Mouse (Mus musculus): ENCODE measurements around the gene Ifna16. TPM values are rescaled to one million over a fixed set of nuclear protein-coding genes. Genes with fewer than 3 reads are reported as not detected.
A peak's percentile ranks its signal among the peaks of the same experiment; 100 is the strongest.

The Ifna16 gene
- polyA plus RNA-seq, 1 experiment from 2014 or later: not detected

DNA sequence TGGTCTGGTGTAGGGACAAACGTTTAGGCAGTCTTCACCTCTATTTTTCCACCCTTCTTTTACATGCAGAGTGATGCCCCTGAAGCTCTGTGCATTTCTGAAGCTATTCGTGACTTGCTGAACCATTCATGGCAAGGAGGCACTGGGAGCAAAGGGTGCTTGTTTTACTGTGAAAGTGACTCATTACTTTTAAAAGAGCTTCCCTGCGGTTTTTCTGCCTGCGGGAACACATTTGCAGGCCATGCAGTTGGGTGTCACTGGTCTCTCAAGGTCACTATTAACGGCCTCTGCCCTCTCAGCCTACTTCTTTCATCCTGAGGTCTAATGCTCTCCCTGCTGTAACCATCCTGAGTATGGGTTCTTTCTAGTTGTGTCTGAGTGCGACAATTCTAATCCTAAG lies 20.4 kb upstream of the Ifna16 start:
- Histone ChIP-seq H3K9ac (no peak overlapping the region), H3K4me3 (no peak overlapping the region), H3K9me3 (replicated peaks) (no peaks in the 10 kb centered on the region), H3K27ac (ENCODE audit: poor library complexity, severe bottlenecking) (no peak overlapping the region), H3K4me2 (no peak overlapping the region), H3K36me3 (no peaks in the 10 kb centered on the region), H3K27me3 (replicated peaks) (0 out of 2 replicates have a peak, but pooled peaks cover 4% of the 10 kb centered on the region), H3K4me1 (replicated peaks) (no peaks in the 10 kb centered on the region)
- 58% methylated on average over 6 of the region's 6 CpGs for WGBS
- ATAC-seq (ENCODE audit: insufficient number of reproducible peaks, low FRiP score): no peak

DNA sequence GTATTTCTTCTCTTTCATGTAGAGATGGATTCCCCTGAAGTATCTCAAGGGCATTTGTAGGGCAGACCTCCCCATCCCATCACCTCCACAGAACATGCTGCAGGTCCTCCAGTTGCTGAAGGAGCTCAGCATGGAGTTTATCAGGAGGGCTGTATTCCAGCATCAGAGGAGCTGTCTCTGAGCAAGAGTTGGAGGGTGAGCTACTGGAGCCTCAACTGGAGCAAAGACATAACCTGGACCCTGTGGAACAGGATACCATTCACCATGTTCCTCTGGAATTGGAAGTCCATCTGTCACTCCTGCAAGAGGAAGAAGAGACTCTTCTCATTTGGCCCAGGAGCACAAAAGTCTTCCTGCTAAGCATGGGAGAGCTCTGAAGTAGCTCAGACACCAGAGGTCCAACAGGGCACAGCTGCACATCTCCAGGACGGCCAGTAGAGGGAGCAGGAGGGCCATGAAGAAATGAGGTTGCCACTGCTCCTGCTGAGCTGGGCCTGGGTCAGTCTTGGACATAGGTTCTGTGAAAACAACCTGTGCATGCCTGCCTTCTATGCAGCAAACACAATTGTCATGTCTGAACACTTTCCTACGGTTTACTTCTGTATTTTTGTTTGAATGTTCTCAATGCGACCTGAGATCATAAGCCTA lies 19.6 kb upstream of the Ifna16 start:
- H3K4me3 ChIP-seq: no peak overlapping the region
- no peak overlapping the region for H3K27ac ChIP-seq (ENCODE audit: poor library complexity, severe bottlenecking)
- no peaks in the 10 kb centered on the region for H3K36me3 ChIP-seq
- no peaks in the 10 kb centered on the region for H3K4me1 ChIP-seq (replicated peaks)
- no peaks in the 10 kb centered on the region for H3K9me3 ChIP-seq (replicated peaks)
- WGBS: 22% methylated on average over 3 of the region's 3 CpGs
- H3K4me2 ChIP-seq: no peak overlapping the region
- peak; percentile 57 for ATAC-seq (ENCODE audit: insufficient number of reproducible peaks, low FRiP score)
- H3K27me3 ChIP-seq (replicated peaks): 0 out of 2 replicates have a peak, but pooled peaks cover 4% of the 10 kb centered on the region
- H3K9ac ChIP-seq: no peak overlapping the region

DNA sequence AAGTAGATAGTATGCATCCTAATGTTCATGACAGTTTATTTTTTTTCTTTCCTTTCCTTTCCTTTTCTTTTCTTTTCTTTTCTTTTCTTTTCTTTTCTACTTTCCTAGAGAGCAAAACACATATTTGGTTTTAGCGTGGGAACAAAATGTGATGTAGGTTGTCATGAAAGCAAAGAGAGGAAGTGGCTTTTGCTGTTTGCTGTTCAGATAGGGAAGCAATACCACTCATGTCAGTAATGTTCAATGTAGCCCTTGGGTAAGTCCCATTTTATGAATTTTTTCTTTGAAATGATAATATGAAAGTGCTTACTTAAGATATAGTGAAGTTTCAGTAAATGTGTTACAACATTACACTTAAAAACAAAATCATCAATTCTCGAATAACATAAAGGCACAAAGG lies 16.7 kb upstream of the Ifna16 start:
- no peak overlapping the region for H3K27ac ChIP-seq (ENCODE audit: poor library complexity, severe bottlenecking)
- H3K4me1 ChIP-seq (replicated peaks): no peaks in the 10 kb centered on the region
- 0 out of 2 replicates have a peak, but pooled peaks cover 4% of the 10 kb centered on the region for H3K27me3 ChIP-seq (replicated peaks)
- 75% methylated on average over 2 of the region's 2 CpGs for WGBS
- no peak for ATAC-seq (ENCODE audit: insufficient number of reproducible peaks, low FRiP score)
- no peak overlapping the region for H3K9ac ChIP-seq
- H3K36me3 ChIP-seq: no peaks in the 10 kb centered on the region
- H3K4me3 ChIP-seq: no peak overlapping the region
- H3K4me2 ChIP-seq: no peak overlapping the region
- no peaks in the 10 kb centered on the region for H3K9me3 ChIP-seq (replicated peaks)

DNA sequence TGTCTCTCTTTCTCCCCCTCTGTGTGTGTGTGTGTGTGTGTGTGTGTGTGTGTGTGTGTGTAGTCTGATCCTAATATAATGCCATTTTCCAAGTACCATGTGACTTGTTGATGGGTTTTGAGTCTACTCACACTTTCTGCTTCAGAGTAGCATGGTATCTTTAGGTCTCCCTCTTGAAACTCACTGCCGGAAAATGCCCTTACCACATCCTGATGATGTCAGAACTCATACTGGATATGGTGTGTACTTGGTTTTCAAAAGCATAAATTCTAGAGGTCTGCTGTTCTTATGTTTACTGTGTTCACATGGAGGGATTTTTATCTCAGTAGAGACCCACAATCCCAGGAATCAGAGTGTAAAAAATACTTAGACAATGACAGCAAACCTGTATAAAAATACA lies 15.8 kb upstream of the Ifna16 start:
- Histone ChIP-seq H3K9ac (no peak overlapping the region), H3K4me2 (no peak overlapping the region), H3K36me3 (no peaks in the 10 kb centered on the region), H3K27me3 (replicated peaks) (0 out of 2 replicates have a peak, but pooled peaks cover 4% of the 10 kb centered on the region), H3K4me1 (replicated peaks) (no peaks in the 10 kb centered on the region), H3K4me3 (no peak overlapping the region), H3K27ac (ENCODE audit: poor library complexity, severe bottlenecking) (no peak overlapping the region), H3K9me3 (replicated peaks) (no peaks in the 10 kb centered on the region)
- ATAC-seq (ENCODE audit: insufficient number of reproducible peaks, low FRiP score): no peak
- 57% methylated on average over 1 of the region's 1 CpGs for whole genome bisulfite sequencing

DNA sequence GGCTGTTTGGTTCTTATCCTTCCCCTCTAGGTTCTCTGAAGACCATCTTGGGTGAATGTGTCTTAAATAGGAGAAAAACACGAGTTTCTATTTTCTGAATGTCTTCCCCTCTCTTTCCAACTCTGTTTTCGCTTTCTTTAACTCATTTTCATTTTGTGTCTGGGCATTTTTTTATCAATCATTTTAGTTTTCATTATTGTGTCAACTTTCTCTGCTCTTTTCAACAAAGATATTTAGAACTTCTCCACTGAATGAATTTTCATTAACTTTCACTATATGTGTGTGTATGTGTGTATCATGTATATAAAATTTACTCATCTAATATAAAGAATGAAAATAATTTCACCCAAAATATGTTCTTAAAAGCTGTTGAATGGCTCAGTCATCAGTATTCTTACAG lies 14.5 kb upstream of the Ifna16 start, which contains the start of gene Ifnab:
TSS of gene Ifnab (minus strand) at position 101 of the 400 bp plus-strand sequence.
- 53% methylated on average over 2 of the region's 2 CpGs for WGBS
- no peaks in the 10 kb centered on the region for H3K9me3 ChIP-seq (replicated peaks)
- no peak within 1 kb of the TSS for H3K27ac ChIP-seq (ENCODE audit: poor library complexity, severe bottlenecking)
- H3K36me3 ChIP-seq: no peaks in the 10 kb centered on the region
- no peaks in the 10 kb centered on the region for H3K27me3 ChIP-seq (replicated peaks)
- no peaks in the 10 kb centered on the region for H3K4me1 ChIP-seq (replicated peaks)
- no peak within 1 kb of the TSS for H3K4me3 ChIP-seq
- no peak within 1 kb of the TSS for H3K4me2 ChIP-seq
- H3K9ac ChIP-seq: no peak within 1 kb of the TSS
- ATAC-seq (ENCODE audit: insufficient number of reproducible peaks, low FRiP score): no peak

DNA sequence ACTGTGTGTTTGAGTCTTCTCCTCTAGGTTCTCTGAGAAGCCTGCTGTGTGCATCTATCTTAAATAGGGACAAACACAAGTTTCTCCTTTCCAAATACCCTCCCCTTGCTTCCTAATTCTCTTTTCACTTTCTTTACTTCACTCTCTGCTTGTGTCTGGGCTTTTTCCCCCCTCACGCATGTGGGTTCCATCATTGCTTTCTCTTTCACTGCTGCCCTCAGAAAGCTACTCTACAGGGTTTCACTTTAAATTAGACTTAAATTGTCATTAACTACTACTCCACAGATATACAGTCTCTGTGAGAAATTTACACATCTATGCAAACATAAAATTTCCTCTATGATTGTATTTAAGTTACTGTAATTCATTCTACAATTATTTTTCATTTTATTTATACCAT lies 7.1 kb upstream of the Ifna16 start, which contains the start of gene Ifna2:
TSS of gene Ifna2 (minus strand) at position 101 of the 400 bp plus-strand sequence.
- Histone ChIP-seq H3K27me3 (replicated peaks) (no peaks in the 10 kb centered on the region), H3K4me2 (no peak within 1 kb of the TSS), H3K36me3 (no peaks in the 10 kb centered on the region), H3K9ac (no peak within 1 kb of the TSS), H3K9me3 (replicated peaks) (no peaks in the 10 kb centered on the region), H3K4me1 (replicated peaks) (no peaks in the 10 kb centered on the region), H3K27ac (ENCODE audit: poor library complexity, severe bottlenecking) (no peak within 1 kb of the TSS), H3K4me3 (no peak within 1 kb of the TSS)
- WGBS: 84% methylated on average over 1 of the region's 1 CpGs
- ATAC-seq (ENCODE audit: insufficient number of reproducible peaks, low FRiP score): no peak

DNA sequence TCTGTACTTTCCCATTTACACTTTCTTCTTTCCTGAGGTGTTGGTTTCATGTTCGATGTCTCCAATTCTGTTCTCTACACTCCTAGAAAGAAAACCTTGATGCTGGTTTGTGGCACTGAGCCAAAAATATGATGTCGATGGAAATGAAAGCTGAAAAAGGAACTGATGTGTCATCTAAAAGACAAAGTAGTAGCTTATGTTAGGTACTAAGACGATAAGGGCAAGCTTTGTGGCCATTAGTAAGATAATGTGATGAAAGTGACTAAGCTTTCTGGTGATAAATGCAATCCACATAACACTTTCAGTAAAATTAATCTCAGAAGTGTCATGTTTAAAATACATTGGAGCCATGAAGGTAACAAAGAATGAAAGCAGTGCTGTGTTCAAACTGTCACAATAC lies 4.6 kb upstream of the Ifna16 start:
- ATAC-seq (ENCODE audit: insufficient number of reproducible peaks, low FRiP score): no peak
- no peaks in the 10 kb centered on the region for H3K9me3 ChIP-seq (replicated peaks)
- H3K4me2 ChIP-seq: no peak overlapping the region
- WGBS: 53% methylated on average over 3 of the region's 3 CpGs
- H3K4me3 ChIP-seq: no peak overlapping the region
- no peaks in the 10 kb centered on the region for H3K27me3 ChIP-seq (replicated peaks)
- H3K4me1 ChIP-seq (replicated peaks): no peaks in the 10 kb centered on the region
- no peak overlapping the region for H3K27ac ChIP-seq (ENCODE audit: poor library complexity, severe bottlenecking)
- H3K36me3 ChIP-seq: no peaks in the 10 kb centered on the region
- H3K9ac ChIP-seq: no peak overlapping the region

DNA sequence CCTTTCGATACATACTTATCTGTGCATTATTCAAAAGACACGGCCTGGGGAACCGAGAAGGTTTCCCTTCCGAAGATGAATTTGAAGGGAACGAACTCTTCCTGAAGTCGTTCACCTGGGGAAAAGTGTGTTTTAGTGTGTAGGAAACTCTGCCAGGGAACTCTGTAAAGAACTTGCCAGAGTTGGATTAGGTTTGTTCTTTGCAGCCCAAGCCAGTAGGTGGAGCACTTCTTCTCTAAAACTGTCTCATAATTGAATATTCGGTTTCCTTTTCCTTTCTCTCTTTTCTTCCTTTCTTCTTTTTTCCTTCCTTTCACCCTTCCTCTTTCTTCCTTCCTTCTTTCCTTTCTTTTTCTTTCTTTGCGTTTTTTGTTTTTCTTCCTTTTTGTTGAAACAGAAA lies 3.6 kb upstream of the Ifna16 start:
- Histone ChIP-seq H3K4me2 (no peak overlapping the region), H3K9me3 (replicated peaks) (no peaks in the 10 kb centered on the region), H3K4me1 (replicated peaks) (no peaks in the 10 kb centered on the region), H3K9ac (no peak overlapping the region), H3K36me3 (no peaks in the 10 kb centered on the region), H3K27me3 (replicated peaks) (no peaks in the 10 kb centered on the region), H3K27ac (ENCODE audit: poor library complexity, severe bottlenecking) (no peak overlapping the region), H3K4me3 (no peak overlapping the region)
- WGBS: 39% methylated on average over 8 of the region's 8 CpGs
- no peak for ATAC-seq (ENCODE audit: insufficient number of reproducible peaks, low FRiP score)

DNA sequence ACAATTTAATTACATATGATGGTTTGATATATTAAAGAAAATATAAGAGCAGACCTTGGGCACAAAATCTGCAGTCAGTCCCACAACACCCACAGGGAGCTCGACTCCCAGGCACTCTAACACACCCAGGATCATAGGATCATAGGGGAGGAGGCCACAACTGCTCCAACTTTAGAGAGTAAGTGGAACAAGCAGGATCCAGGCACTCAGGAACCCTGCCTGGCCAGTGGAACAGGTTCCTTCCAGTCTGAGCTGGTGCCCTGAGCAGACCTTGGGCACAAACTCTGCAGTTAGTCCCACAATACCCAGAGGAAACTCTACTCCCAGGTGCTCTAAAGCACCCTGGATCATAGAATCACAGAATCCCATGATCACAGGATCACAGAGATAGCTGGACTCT lies 21.3 kb downstream of the Ifna16 start:
- no peaks in the 10 kb centered on the region for H3K4me1 ChIP-seq (replicated peaks)
- H3K27ac ChIP-seq (ENCODE audit: poor library complexity, severe bottlenecking): no peak overlapping the region
- H3K9me3 ChIP-seq (replicated peaks): 0 out of 2 replicates have a peak, but pooled peaks cover 3% of the 10 kb centered on the region
- no peak overlapping the region for H3K9ac ChIP-seq
- no peaks in the 10 kb centered on the region for H3K27me3 ChIP-seq (replicated peaks)
- WGBS: 48% methylated on average over 1 of the region's 1 CpGs
- no peaks in the 10 kb centered on the region for H3K36me3 ChIP-seq
- no peak overlapping the region for H3K4me3 ChIP-seq
- ATAC-seq (ENCODE audit: insufficient number of reproducible peaks, low FRiP score): no peak
- H3K4me2 ChIP-seq: no peak overlapping the region

DNA sequence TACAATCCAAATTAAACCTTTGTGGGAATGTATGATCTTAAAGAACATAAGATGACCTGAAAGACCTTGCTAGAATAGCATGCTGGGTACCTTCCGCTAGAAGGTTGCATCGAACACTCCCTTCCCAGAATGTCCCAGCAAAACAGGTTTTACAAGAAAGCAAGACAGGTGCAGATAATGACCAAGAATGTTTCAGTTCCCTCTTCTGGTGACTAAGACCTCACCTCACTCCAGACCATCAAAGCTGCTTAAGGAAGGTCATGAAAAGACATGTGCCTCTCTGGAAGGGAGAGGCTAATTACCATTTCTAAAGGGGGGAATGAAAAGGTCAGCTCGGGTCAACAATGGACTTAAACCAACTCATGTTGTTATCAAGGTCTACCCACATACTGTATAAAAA lies 23.1 kb downstream of the Ifna16 start:
- no peaks in the 10 kb centered on the region for H3K27me3 ChIP-seq (replicated peaks)
- 0 out of 2 replicates have a peak, but pooled peaks cover 3% of the 10 kb centered on the region for H3K9me3 ChIP-seq (replicated peaks)
- no peaks in the 10 kb centered on the region for H3K36me3 ChIP-seq
- H3K4me2 ChIP-seq: no peak overlapping the region
- ATAC-seq (ENCODE audit: insufficient number of reproducible peaks, low FRiP score): no peak
- H3K4me3 ChIP-seq: no peak overlapping the region
- H3K27ac ChIP-seq (ENCODE audit: poor library complexity, severe bottlenecking): no peak overlapping the region
- no peak overlapping the region for H3K9ac ChIP-seq
- no peaks in the 10 kb centered on the region for H3K4me1 ChIP-seq (replicated peaks)
- WGBS: 83% methylated on average over 3 of the region's 3 CpGs

DNA sequence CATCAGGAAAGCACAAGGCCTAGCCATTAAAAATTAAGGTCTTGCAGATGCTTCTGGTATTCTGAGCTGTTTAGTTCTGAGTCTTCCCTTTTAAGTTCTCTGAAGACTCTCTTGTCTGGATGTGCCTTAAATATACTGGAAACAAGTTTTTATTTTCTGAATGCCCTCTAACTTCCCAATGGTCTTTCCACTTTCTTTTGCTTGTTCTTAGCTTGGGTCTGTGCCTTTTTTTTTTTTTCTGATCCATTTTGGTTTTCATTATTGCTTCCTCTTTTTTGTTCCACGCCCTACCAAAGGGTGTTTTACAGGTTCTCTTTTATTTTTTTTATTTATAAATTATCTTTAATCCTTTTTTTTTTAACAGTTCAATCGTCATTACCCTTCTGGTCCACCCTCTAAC lies 32.4 kb downstream of the Ifna16 start, which contains the start of gene Ifna13:
TSS of gene Ifna13 (minus strand) at position 101 of the 400 bp plus-strand sequence.
- Histone ChIP-seq H3K4me1 (replicated peaks) (no peaks in the 10 kb centered on the region), H3K9ac (no peak within 1 kb of the TSS), H3K27me3 (replicated peaks) (no peaks in the 10 kb centered on the region), H3K9me3 (replicated peaks) (no peaks in the 10 kb centered on the region), H3K36me3 (no peaks in the 10 kb centered on the region), H3K4me3 (no peak within 1 kb of the TSS), H3K4me2 (no peak within 1 kb of the TSS), H3K27ac (ENCODE audit: poor library complexity, severe bottlenecking) (no peak within 1 kb of the TSS)
- 54% methylated on average over 2 of the region's 2 CpGs for WGBS
- no peak for ATAC-seq (ENCODE audit: insufficient number of reproducible peaks, low FRiP score)

DNA sequence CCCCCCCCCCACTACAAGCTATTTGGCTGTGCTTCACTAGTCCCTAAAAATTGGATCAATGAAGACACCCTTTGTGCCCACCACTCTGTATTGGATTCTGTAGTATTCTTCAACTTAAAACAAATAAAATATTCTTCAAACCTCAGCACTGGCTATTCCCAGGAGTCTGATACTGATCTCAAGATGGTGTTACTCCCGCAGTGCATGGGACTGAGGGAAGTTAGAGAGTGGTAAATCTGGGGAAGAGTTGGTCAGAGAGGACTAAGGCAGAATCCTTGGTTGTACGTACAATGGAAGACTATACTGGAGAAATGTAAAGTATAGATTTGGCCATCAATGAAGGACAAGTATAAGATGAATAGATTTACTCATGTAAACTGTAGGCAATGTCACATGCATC lies 34.2 kb downstream of the Ifna16 start:
- no peaks in the 10 kb centered on the region for H3K4me1 ChIP-seq (replicated peaks)
- no peaks in the 10 kb centered on the region for H3K9me3 ChIP-seq (replicated peaks)
- no peak overlapping the region for H3K4me2 ChIP-seq
- no peaks in the 10 kb centered on the region for H3K27me3 ChIP-seq (replicated peaks)
- H3K4me3 ChIP-seq: no peak overlapping the region
- no peaks in the 10 kb centered on the region for H3K36me3 ChIP-seq
- WGBS: 41% methylated on average over 2 of the region's 2 CpGs
- no peak overlapping the region for H3K27ac ChIP-seq (ENCODE audit: poor library complexity, severe bottlenecking)
- ATAC-seq (ENCODE audit: insufficient number of reproducible peaks, low FRiP score): no peak
- H3K9ac ChIP-seq: no peak overlapping the region
